Mouse (Mus musculus) frontal cortex, adult 2 months (tissue): ENCODE measurements around the gene Tnpo3. TPM values are rescaled to one million over a fixed set of nuclear protein-coding genes. Genes with fewer than 3 reads are reported as not detected.

Experiments used
- DNase-seq, 2 experiments: peaks; one replicate each; pipeline ENCODE4 v3.0.0; 2022; ENCODE audit warnings: low spot score in 1 of 2; ENCODE audit errors: extremely low spot score in 1 of 2
- polyA plus RNA-seq: library from polyadenylated mRNA; depleted of rRNA; stranded (reverse); fragments of >200 nt; gene quantifications from 2 replicates; pipeline ENCODE4 v1.2.3, GENCODE M21; 2012; rRNA removed

Gene Tnpo3
- polyA plus RNA-seq, 1 experiment = 57.0 TPM

DNA sequence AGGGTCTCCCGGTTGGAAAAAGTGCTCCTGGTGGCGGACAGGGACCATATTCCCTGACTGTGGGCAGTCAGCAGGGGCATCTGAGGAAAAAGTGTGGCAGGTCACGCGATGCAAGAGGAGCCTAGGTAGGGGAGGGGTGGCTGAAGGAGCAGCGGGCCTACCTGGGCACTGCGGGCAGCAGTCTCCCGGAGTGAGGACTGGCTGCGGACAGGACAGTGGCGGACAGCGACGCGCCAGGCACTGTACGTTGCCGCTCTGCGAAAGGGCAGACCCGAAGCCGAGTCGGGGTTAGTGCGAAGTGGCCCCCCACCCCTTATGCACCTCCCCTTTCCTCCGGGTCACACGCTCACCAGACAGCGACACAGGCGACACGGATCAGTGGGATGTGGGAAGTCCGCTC lies 113.4 kb downstream of the Tnpo3 start:
- DNase-seq = no peak

DNA sequence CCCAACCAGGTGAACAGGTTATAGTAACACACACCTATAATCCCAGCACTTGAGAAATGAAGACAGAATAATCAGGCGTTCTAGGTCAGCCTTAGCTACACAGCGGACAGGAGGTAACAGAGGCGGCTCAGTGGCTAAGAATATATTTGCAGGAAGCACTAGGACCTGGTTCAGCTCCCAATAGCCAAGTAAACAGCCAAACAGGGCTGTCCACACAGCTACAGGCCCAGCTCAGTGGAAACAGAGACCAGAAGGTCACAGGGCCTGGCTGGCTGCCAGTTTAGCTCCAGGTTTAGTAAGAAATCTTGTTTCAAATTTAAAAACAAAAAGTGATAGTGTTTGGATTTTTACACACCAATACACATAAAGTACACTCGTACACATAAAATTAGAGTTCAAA lies 115.6 kb downstream of the Tnpo3 start:
- DNase-seq = no peak

Other genes with a start within 250 kb of the Tnpo3 start
- 0.10 and 0.59 TPM in 2 replicates for gene Opn1sw, start 221.4 kb downstream of the Tnpo3 start, polyA plus RNA-seq
- 90.8 and 94.1 TPM in 2 replicates for gene Ccdc136, start 213.6 kb downstream of the Tnpo3 start, polyA plus RNA-seq
- gene Flnc, start 176.6 kb downstream of the Tnpo3 start, polyA plus RNA-seq = 0.44 and 0.66 TPM in 2 replicates
- gene Atp6v1f, start 142.2 kb downstream of the Tnpo3 start, polyA plus RNA-seq = 394 and 433 TPM in 2 replicates
- gene Atp6v1fnb, start 138.4 kb downstream of the Tnpo3 start, polyA plus RNA-seq = 0.29 TPM in 1 of 2 replicates, not detected in the other
- gene Kcp, start 101.9 kb downstream of the Tnpo3 start, polyA plus RNA-seq = 5.7 and 5.8 TPM in 2 replicates
- gene Irf5, start 83.3 kb downstream of the Tnpo3 start, polyA plus RNA-seq = 4.1 and 5.8 TPM in 2 replicates
- 26.6 and 28.7 TPM in 2 replicates for gene Tspan33, start 84.3 kb upstream of the Tnpo3 start, polyA plus RNA-seq
- 10.2 and 10.4 TPM in 2 replicates for gene Smo, start 125.6 kb upstream of the Tnpo3 start, polyA plus RNA-seq
- 117 and 118 TPM in 2 replicates for gene Ahcyl2, start 158.1 kb upstream of the Tnpo3 start, polyA plus RNA-seq